In the genomic region with DNA sequence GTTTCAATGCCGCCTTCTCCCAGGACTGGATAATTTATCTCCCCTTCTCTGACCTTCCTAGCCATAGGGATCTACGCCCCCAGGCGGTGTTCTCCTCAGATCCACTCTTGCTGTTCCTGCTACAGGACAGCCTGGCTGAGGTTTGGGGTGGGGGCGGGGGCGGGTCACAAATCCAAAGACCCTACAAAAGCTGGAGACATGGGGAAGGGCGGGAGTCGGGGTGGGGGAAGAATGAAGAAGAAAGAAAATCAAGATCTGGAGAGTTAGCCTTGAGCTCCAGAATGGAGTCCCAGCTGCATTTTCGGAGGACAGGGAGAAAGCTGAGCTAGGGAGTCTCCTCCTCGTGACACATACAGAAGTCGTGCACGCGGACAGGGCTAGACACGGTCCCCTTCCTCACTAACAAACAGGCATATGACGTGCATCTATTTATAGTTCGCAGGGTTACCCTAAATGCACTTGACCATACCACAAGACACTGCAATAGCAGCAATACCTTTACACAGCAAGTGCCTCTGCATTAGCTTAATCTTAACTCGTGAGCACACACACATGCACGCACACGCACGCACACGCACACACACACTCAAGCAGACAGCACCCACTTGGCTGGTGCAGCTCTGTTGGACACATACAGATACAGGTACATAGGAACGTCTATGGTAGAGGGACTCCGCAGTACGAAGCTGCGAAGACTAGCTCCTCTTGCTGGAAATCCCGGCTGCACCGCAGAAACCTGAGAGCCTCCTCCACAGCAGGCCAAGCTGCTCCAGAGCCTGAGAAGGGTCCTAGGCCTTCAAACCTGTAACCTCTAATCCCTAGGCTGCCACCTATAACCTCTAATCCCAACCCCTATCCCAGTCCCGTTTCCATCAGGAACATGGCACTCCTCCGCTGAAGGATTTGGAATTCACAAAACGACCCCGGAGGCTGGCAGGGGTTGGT, we compare ENCODE assay signal across 13 mouse cellular contexts. TPM values are rescaled to one million over a fixed set of nuclear protein-coding genes. Genes with fewer than 3 reads are reported as not detected.
DNase-seq lines count a peak whose midpoint lies in the region; ATAC-seq and TF ChIP-seq lines count a peak whose summit lies in the region.
"Had no signal": no experiment of that assay in that cellular context is flagged by ENCODE, and none has a peak within 500 bp of the region (broad histone marks: within the 10 kb centered on the region; RNA-seq: fewer than 3 reads in every experiment).

No protein-coding gene starts in this region.

- ATAC-seq in hindbrain, embryonic 11.5 days (ENCODE audit: low FRiP score), result no peak
- no peak for ATAC-seq in midbrain, postnatal 0 days (ENCODE audit: low FRiP score)
- ATAC-seq: liver, postnatal 0 days had no signal

- peak overlapping the region; percentile 67 for H3K4me3 ChIP-seq in E14TG2a.4 (replicated peaks; ENCODE audit: low read length)
- peak overlapping the region; percentile 37 for H3K4me3 ChIP-seq in hindbrain, embryonic 11.5 days (ENCODE audit: low read depth, low read length)
- H3K4me3 ChIP-seq in midbrain, postnatal 0 days (ENCODE audit: low read depth, low read length), result peak overlapping the region; percentile 40

- TF ChIP-seq CTCF in E14TG2a.4 (conservative IDR thresholded peaks at IDR 0.05; ENCODE audit: low read length), result no peak
- no peak for TF ChIP-seq CTCF in midbrain, postnatal 0 days (IDR thresholded peaks at IDR 0.05)

- H3K9me3 ChIP-seq in E14TG2a.4 (ENCODE audit: low read length), result peaks cover 15% of the 10 kb centered on the region
- no peaks in the 10 kb centered on the region for H3K9me3 ChIP-seq in hindbrain, embryonic 11.5 days (ENCODE audit: control insufficient read depth, low read length)
- H3K9me3 ChIP-seq in midbrain, postnatal 0 days (ENCODE audit: low read length), result no peaks in the 10 kb centered on the region

- peaks cover 63% of the 10 kb centered on the region for H3K4me1 ChIP-seq in E14TG2a.4 (replicated peaks; ENCODE audit: low read depth, low read length)
- H3K4me1 ChIP-seq in hindbrain, embryonic 11.5 days (replicated peaks; ENCODE audit: control insufficient read depth, insufficient read depth, low read length), result peaks cover 3% of the 10 kb centered on the region; the same call in 1 of the 2 replicates
- no peaks in the 10 kb centered on the region; the same call in 1 of the 2 replicates for H3K4me1 ChIP-seq in midbrain, postnatal 0 days (ENCODE audit: insufficient read depth, low read length)

- 2% methylated on average over 30 of the region's 30 CpGs for WGBS in hindbrain, embryonic 11.5 days
- 2% methylated on average over 30 of the region's 30 CpGs for WGBS in midbrain, postnatal 0 days

- H3K36me3 ChIP-seq in E14TG2a.4 (ENCODE audit: insufficient read depth, low read length), result no peaks in the 10 kb centered on the region
- no peaks in the 10 kb centered on the region for H3K36me3 ChIP-seq in hindbrain, embryonic 11.5 days (ENCODE audit: control insufficient read depth, insufficient read depth, low read length)
- no peaks in the 10 kb centered on the region for H3K36me3 ChIP-seq in midbrain, postnatal 0 days (ENCODE audit: insufficient read depth, low read length)

- peak overlapping the region; percentile 63 for H3K9ac ChIP-seq in hindbrain, embryonic 11.5 days (ENCODE audit: low read depth, low read length)
- peak overlapping the region; percentile 63 for H3K9ac ChIP-seq in midbrain, postnatal 0 days (replicated peaks; ENCODE audit: low read length, poor library complexity, severe bottlenecking)
- H3K9ac ChIP-seq: liver, postnatal 0 days had no signal

- H3K27me3 ChIP-seq in E14TG2a.4 (ENCODE audit: insufficient read depth, low read length), result peaks cover 98% of the 10 kb centered on the region
- H3K27me3 ChIP-seq in hindbrain, embryonic 11.5 days (ENCODE audit: control insufficient read depth, insufficient read depth, low read length), result peaks cover 97% of the 10 kb centered on the region
- peaks cover 40% of the 10 kb centered on the region for H3K27me3 ChIP-seq in midbrain, postnatal 0 days (ENCODE audit: insufficient read depth, low read length)

- peak; percentile 16 to 50 for DNase-seq in cerebellum, postnatal 25 days
- no peak for DNase-seq in cerebellum, adult 9-10 months
- DNase-seq in hindbrain, embryonic 11.5 days (ENCODE audit: low spot score), result peak; percentile 69
- DNase-seq in midbrain, postnatal 0 days (ENCODE audit: low spot score), result peak; percentile 19
- no peak for DNase-seq in thymus, postnatal 10 days (ENCODE audit: low spot score in 2 of 2)
- no peak for DNase-seq in adrenal gland, postnatal 25 days
- DNase-seq in frontal cortex, postnatal 10 days (ENCODE audit: low spot score in 2 of 2), result no peak
- DNase-seq: kidney, postnatal 25 days; liver, postnatal 0 days; thymus, postnatal 25 days had no signal

- peak overlapping the region; percentile 31 for H3K4me2 ChIP-seq in hindbrain, embryonic 11.5 days (replicated peaks; ENCODE audit: low read depth, low read length)
- H3K4me2 ChIP-seq in midbrain, postnatal 0 days (ENCODE audit: low read depth, low read length, poor library complexity, severe bottlenecking), result peak overlapping the region; percentile 51

- peak overlapping the region; percentile 77 for H3K27ac ChIP-seq in hindbrain, embryonic 11.5 days (ENCODE audit: low read depth, low read length)
- H3K27ac ChIP-seq in midbrain, postnatal 0 days (ENCODE audit: low read depth, low read length), result peak overlapping the region; percentile 79

RNA-seq across cellular contexts. Expression of gene Slc32a1, which starts 1.4 kb away (rescaled TPM):
- polyA plus RNA-seq in hindbrain, embryonic 11.5 days (2014; fragmentation: Nextera tagmentation; extraction: Ambion mirVana), result 1.9 and 2.9 TPM in 2 replicates
- total RNA-seq in midbrain, postnatal 0 days (2014; rRNA removed), result 53.9 and 63.6 TPM in 2 replicates
- 14.3 and 14.4 TPM in 2 replicates for polyA plus RNA-seq in midbrain, postnatal 0 days (2015; fragmentation: Nextera tagmentation; extraction: Ambion mirVana)
- total RNA-seq in adrenal gland, postnatal 25 days (2021), result not detected in 2 replicates
- total RNA-seq: common myeloid progenitor, adult 5-6 weeks had no signal
- polyA plus RNA-seq: gonadal fat pad, adult 2 months; liver, postnatal 0 days had no signal

RNA-seq across cellular contexts. Expression of gene Actr5, which starts 12.7 kb away (rescaled TPM):
- 13.7 and 16.7 TPM in 2 replicates for polyA plus RNA-seq in hindbrain, embryonic 11.5 days (2014; fragmentation: Nextera tagmentation; extraction: Ambion mirVana)
- 18.5 and 25.4 TPM in 2 replicates for total RNA-seq in midbrain, postnatal 0 days (2014; rRNA removed)
- 8.8 and 10.6 TPM in 2 replicates for polyA plus RNA-seq in midbrain, postnatal 0 days (2015; fragmentation: Nextera tagmentation; extraction: Ambion mirVana)
- 9.9 and 14.8 TPM in 2 replicates for total RNA-seq in adrenal gland, postnatal 25 days (2021)

RNA-seq across cellular contexts. Expression of gene Ppp1r16b, which starts 53.2 kb away (rescaled TPM):
- polyA plus RNA-seq in hindbrain, embryonic 11.5 days (2014; fragmentation: Nextera tagmentation; extraction: Ambion mirVana), result 2.4 and 3.6 TPM in 2 replicates
- total RNA-seq in midbrain, postnatal 0 days (2014; rRNA removed), result 30.8 and 32.2 TPM in 2 replicates
- 31.0 and 31.6 TPM in 2 replicates for polyA plus RNA-seq in midbrain, postnatal 0 days (2015; fragmentation: Nextera tagmentation; extraction: Ambion mirVana)
- 15.8 and 19.0 TPM in 2 replicates for total RNA-seq in adrenal gland, postnatal 25 days (2021)

Comparison
In these comparisons a context has a peak if more than half of its experiments do, and no peak if none do; other contexts are left out.
1. DNase-seq: peak in cerebellum, postnatal 25 days (2 of 2), hindbrain, embryonic 11.5 days (single experiment) and midbrain, postnatal 0 days (single experiment); none in cerebellum, adult 9-10 months (single experiment), thymus, postnatal 10 days (0 of 2), adrenal gland, postnatal 25 days (single experiment) and frontal cortex, postnatal 10 days (0 of 2).
2. RNA of gene Slc32a1, which starts 1.4 kb away (total RNA-seq): 53.9 to 63.6 TPM in midbrain, postnatal 0 days; not detected in adrenal gland, postnatal 25 days; every median in the first group is over 10 times any median in the second.
3. Peak in every context shown above with its lines, with median percentiles within 50 percentile points of each other: H3K4me3 ChIP-seq.